Mouse (Mus musculus): ENCODE data around the gene Olfr518. TPM values are rescaled to one million over a fixed set of nuclear protein-coding genes. Genes with fewer than 3 reads are reported as not detected.

The Olfr518 gene
- not detected in 2 replicates for polyA plus RNA-seq (2015; fragmentation: Nextera tagmentation; extraction: Ambion mirVana)

DNA sequence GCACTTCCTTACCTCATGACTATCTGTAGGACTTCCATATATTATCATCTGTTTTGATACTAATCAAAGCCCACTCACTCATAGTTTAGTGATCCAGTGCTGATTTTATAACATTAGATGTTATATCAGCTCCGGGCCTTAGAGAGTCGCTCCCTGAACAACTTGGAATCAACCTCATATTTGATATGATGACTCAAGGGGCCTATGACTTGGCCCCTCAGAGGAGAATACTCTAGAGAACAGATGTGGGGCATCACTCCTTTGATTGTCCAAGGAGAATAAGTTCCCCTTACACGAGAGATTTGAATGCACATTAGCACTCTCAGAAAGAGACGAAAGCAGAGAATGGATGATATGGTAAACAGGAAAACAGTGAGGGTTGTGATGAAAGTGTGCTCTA lies at the start of gene Olfr518:
Olfr518 (minus strand) TSS at position 101 of the 400 bp plus-strand sequence.
- no peak within 1 kb of the TSS for H3K27ac ChIP-seq (replicated peaks)
- no peaks in the 10 kb centered on the region for H3K4me1 ChIP-seq (replicated peaks)
- H3K9me3 ChIP-seq (replicated peaks), result no peaks in the 10 kb centered on the region
- no peak within 1 kb of the TSS for H3K4me3 ChIP-seq (replicated peaks)
- H3K9ac ChIP-seq, result no peak within 1 kb of the TSS
- no peaks in the 10 kb centered on the region for H3K36me3 ChIP-seq (replicated peaks)
- WGBS (ENCODE audit: insufficient replicate concordance), result 56% methylated on average over 4 of the region's 4 CpGs
- no peaks in the 10 kb centered on the region for H3K27me3 ChIP-seq
- no peak for ATAC-seq (ENCODE audit: insufficient read depth)
- no peak within 1 kb of the TSS for H3K4me2 ChIP-seq

DNA sequence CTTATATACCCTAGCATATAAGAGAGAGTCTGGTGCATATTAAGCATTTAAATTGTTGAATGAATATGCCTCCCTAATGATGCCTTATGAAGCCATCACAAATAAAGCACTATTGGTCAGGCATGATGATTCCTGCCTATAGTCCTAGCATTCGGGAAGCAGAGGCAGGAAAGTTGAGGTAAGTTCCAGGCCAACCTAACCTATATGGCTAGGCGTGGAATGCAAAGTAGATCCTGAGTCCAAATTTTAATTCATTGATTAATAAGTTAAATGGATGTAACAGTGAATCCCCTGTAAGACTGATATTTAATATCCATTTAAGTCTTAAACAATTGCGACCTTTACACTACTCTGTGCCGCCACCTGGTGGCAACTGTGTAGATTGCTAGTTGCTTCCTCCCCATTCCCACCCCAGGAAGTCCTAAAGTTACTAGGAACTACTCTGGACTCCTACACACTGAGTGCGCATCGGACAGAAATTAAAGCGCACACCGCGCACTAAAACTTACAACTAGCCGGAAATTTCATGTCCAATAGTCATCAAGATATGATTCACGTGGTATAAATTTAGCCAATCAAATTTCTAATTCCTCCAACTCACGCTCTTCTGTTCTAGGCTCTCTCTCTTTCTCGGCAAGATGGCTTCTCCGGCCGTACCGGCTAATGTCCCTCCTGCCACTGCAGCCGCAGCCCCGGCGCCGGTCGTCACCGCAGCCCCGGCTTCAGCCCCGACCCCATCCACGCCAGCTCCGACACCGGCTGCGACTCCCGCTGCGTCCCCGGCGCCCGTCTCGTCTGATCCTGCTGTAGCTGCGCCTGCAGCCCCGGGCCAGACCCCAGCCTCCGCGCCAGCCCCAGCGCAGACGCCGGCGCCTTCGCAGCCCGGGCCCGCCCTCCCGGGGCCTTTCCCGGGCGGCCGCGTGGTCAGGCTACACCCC lies 49.3 kb upstream of the Olfr518 start, which contains the start of gene Eif3f:
Eif3f (plus strand) TSS at position 624 of the 938 bp plus-strand sequence.
- peak within 1 kb of the TSS; percentile 90 for H3K4me3 ChIP-seq (replicated peaks)
- H3K27ac ChIP-seq (replicated peaks), result peak within 1 kb of the TSS; percentile 74
- peaks cover 22% of the 10 kb centered on the region for H3K4me1 ChIP-seq (replicated peaks)
- 2% methylated on average over 50 of the region's 50 CpGs for WGBS (ENCODE audit: insufficient replicate concordance)
- ATAC-seq (ENCODE audit: insufficient read depth), result peak; percentile 97
- peak within 1 kb of the TSS; percentile 87 for H3K9ac ChIP-seq
- H3K4me2 ChIP-seq, result peak within 1 kb of the TSS; percentile 82
- no peaks in the 10 kb centered on the region; the same call in 1 of the 2 replicates for H3K27me3 ChIP-seq
- no peaks in the 10 kb centered on the region for H3K9me3 ChIP-seq (replicated peaks)
- H3K36me3 ChIP-seq (replicated peaks), result peaks cover 26% of the 10 kb centered on the region

DNA sequence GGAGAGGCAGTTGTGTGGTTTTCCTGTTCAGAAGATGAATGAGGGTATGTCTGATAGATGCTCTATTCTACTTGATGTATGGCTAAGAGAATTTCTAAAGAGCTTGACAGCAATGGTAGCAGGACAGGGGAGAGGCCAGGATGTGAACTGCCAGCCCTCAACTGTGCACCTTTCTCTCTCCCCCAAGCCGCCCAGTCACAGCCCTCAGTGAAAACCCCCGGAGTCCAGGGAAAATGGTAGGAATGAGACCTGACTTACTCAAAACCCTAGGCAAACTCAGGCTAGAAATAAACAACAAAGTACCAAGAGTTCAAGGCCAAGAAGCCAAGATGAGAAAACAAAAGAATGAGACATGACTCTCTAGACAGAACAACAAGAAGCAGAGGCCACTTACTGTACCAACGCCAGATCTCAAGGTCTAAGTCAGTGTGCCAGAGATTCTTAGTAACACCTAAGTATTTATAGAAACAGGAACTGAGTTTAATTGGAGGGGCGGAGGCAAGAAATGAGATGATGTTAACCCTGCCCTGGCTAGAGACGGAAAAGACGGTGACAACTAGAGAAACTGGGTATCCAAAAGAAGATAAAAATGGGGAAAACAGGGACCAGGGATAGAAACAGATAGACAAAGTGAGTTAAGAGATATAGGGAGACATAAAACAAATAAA lies 45.1 kb upstream of the Olfr518 start, which contains the start of gene Nlrp10:
Nlrp10 (minus strand) TSS at position 453 of the 668 bp plus-strand sequence.
- Histone ChIP-seq H3K4me3 (replicated peaks) (no peak within 1 kb of the TSS), H3K9me3 (replicated peaks) (no peaks in the 10 kb centered on the region), H3K36me3 (replicated peaks) (no peaks in the 10 kb centered on the region), H3K27me3 (no peaks in the 10 kb centered on the region; the same call in 1 of the 2 replicates), H3K27ac (replicated peaks) (no peak within 1 kb of the TSS), H3K9ac (no peak within 1 kb of the TSS), H3K4me2 (no peak within 1 kb of the TSS), H3K4me1 (replicated peaks) (peaks cover 2% of the 10 kb centered on the region; the same call in 1 of the 2 replicates)
- WGBS (ENCODE audit: insufficient replicate concordance), result 39% methylated on average over 6 of the region's 6 CpGs
- ATAC-seq (ENCODE audit: insufficient read depth), result no peak

DNA sequence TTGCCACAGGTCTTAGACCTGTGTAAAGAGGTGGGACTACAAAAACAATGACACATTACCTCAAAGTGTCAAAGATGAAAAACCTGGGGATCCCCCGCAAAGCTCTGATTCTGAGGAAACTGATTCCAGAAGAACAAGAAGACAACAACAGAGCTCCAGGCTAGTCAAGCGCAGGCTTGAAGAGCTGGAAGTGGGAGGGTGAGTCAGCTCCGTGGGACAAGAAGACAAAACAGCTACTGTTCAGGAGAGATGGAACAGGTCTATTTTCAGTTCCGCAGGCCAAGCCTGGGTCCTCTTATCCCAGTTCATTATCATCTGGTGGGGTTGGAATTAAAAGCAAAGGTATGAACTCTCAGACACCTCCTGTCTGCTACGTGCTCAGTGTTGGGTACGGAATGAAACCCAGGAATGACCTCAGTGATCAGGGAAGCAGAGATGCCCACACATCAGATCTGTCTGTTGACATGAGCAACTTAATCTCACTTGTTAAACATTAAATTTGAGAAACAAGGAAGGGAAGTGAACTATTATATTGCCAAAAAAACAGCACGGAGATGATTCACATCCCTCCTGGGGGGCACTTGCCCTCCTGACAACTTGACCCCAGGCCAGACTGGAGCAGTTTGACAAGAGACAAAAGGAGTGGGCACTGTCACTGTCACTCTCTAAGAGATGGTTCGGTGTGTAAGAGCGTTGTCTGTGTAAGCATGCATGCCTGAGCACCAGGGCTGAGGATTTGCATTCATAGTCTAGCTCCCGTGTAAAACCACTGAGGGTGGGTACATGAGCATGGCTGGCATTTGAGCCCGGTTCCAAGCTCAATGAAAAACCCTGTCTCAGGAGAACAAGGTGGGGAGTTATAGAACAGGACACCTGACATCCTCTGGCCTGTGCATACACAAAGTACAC lies 43.7 kb upstream of the Olfr518 start:
- Histone ChIP-seq H3K36me3 (replicated peaks) (no peaks in the 10 kb centered on the region), H3K4me3 (replicated peaks) (no peak overlapping the region), H3K27ac (replicated peaks) (no peak overlapping the region), H3K4me2 (no peak overlapping the region), H3K9ac (no peak overlapping the region), H3K9me3 (replicated peaks) (no peaks in the 10 kb centered on the region), H3K4me1 (replicated peaks) (no peaks in the 10 kb centered on the region), H3K27me3 (no peaks in the 10 kb centered on the region; the same call in 1 of the 2 replicates)
- WGBS (ENCODE audit: insufficient replicate concordance), result 67% methylated on average over 11 of the region's 11 CpGs
- no peak for ATAC-seq (ENCODE audit: insufficient read depth)

DNA sequence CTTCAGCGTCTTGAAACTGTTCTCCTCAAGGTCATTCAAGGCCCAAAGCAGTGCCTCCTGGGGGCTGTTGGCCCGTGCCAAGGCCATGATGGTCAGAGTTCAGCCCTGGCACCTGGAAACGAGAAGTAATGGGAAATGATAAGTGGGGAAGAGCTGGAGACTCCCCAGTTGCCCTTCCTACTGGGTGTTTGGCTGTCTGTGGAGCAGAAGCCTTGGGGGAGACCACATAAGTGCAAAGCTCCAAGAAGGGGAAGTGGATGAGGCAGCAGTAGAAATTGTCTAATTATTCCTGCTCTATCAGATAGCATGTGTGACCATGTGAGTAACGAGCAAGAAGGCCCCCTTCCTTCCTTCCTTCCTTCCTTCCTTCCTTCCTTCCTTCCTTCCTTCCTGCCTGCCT lies 42.2 kb upstream of the Olfr518 start:
- H3K9me3 ChIP-seq (replicated peaks), result no peaks in the 10 kb centered on the region
- no peaks in the 10 kb centered on the region for H3K4me1 ChIP-seq (replicated peaks)
- no peak overlapping the region for H3K4me2 ChIP-seq
- H3K4me3 ChIP-seq (replicated peaks), result no peak overlapping the region
- ATAC-seq (ENCODE audit: insufficient read depth), result no peak
- no peak overlapping the region for H3K9ac ChIP-seq
- H3K27ac ChIP-seq (replicated peaks), result no peak overlapping the region
- no peaks in the 10 kb centered on the region for H3K36me3 ChIP-seq (replicated peaks)
- no peaks in the 10 kb centered on the region; the same call in 1 of the 2 replicates for H3K27me3 ChIP-seq
- 36% methylated on average over 4 of the region's 4 CpGs for WGBS (ENCODE audit: insufficient replicate concordance)

DNA sequence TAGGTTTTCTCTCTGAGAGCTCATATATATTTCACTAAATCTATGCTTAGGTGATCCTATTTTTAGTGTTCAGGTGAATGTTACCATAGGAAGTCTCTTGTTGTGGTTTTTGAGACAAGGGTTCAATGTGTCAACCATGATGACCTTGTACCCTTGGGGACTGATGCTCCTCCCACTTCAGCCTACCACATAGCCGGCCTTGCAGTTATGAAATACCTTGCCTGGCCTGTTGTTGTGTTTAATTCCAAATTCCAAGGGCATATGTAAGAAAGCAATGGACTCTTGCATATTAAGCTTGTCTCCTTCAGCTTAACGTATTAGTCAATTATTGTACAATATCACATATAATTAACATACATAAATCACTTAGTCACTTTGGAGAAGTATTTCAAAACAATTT lies 19.2 kb upstream of the Olfr518 start:
- Histone ChIP-seq H3K27me3 (no peaks in the 10 kb centered on the region), H3K36me3 (replicated peaks) (no peaks in the 10 kb centered on the region), H3K4me1 (replicated peaks) (no peaks in the 10 kb centered on the region), H3K27ac (replicated peaks) (no peak overlapping the region), H3K4me3 (replicated peaks) (no peak overlapping the region), H3K9ac (no peak overlapping the region), H3K4me2 (no peak overlapping the region), H3K9me3 (replicated peaks) (no peaks in the 10 kb centered on the region)
- no peak for ATAC-seq (ENCODE audit: insufficient read depth)
- 48% methylated on average over 2 of the region's 2 CpGs for WGBS (ENCODE audit: insufficient replicate concordance)

DNA sequence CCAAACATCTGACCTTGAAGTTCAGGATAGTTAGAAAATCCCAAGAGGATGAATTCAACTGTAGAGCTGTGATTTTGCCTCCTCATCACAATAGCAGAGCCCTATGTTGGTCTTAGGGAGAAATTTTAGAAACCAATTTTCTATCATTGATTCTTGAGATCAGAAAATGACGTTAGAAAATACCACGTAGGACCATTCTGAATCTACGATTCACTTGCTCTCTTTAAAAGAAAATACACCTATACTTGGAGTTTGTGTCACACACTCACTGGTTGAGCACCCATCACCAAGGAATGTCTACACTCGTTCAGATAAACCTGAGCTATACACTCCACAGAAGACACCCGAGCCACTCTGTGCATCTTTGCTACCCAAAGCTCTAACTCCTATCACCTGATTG lies 9.5 kb upstream of the Olfr518 start, which contains the start of gene Olfr519:
Olfr519 (minus strand) TSS at position 101 of the 400 bp plus-strand sequence.
- no peak for ATAC-seq (ENCODE audit: insufficient read depth)
- 59% methylated on average over 5 of the region's 5 CpGs for WGBS (ENCODE audit: insufficient replicate concordance)
- Histone ChIP-seq H3K4me2 (no peak within 1 kb of the TSS), H3K9ac (no peak within 1 kb of the TSS), H3K4me1 (replicated peaks) (no peaks in the 10 kb centered on the region), H3K4me3 (replicated peaks) (no peak within 1 kb of the TSS), H3K36me3 (replicated peaks) (no peaks in the 10 kb centered on the region), H3K27ac (replicated peaks) (no peak within 1 kb of the TSS), H3K27me3 (no peaks in the 10 kb centered on the region), H3K9me3 (replicated peaks) (no peaks in the 10 kb centered on the region)

DNA sequence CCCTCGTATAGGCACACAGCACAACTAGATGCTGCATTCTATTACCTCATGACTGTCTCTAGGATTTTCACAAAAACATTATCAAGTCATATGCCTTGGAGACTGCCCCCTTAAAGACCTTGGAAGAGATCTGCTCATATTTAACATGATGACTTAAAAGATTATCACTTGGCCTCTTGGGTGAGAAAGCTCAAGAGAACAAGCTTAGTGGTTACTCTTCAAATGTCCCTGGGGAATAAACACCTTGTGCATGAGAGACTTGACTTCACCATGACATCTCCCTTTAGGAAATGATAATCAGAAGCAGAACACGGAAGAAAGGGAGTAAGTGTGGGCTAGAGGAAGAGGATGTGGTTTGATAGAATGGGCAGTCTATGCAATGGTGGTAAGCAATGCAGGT lies 12.5 kb downstream of the Olfr518 start, which contains the start of gene Olfr517:
Olfr517 (minus strand) TSS at position 101 of the 400 bp plus-strand sequence.
- Histone ChIP-seq H3K9me3 (replicated peaks) (no peaks in the 10 kb centered on the region), H3K4me2 (no peak within 1 kb of the TSS), H3K27ac (replicated peaks) (no peak within 1 kb of the TSS), H3K4me3 (replicated peaks) (no peak within 1 kb of the TSS), H3K9ac (no peak within 1 kb of the TSS), H3K4me1 (replicated peaks) (no peaks in the 10 kb centered on the region), H3K27me3 (no peaks in the 10 kb centered on the region), H3K36me3 (replicated peaks) (no peaks in the 10 kb centered on the region)
- no peak for ATAC-seq (ENCODE audit: insufficient read depth)
- WGBS (ENCODE audit: insufficient replicate concordance), result 26% methylated on average over 2 of the region's 2 CpGs

DNA sequence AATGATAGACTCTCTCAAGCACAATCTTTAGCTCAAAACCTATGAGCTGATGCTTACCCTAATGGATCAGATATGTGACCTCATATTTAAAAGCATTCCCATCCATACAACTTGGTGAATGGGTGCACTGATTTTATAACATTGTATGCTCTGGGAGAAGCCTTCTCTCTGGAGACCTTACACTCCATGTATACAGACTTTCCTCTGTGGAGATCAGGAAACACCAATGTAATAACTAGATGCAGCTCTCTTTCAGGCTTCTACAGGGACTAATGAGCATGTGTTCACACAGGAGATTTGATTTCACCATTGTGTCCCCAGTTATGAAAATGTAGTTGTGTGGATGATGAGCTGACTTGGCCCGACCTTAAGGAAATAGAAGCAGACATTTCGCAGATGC lies 34.4 kb downstream of the Olfr518 start, which contains the start of gene Olfr516:
Olfr516 (minus strand) TSS at position 101 of the 400 bp plus-strand sequence.
- Histone ChIP-seq H3K27ac (replicated peaks) (no peak within 1 kb of the TSS), H3K4me2 (no peak within 1 kb of the TSS), H3K9me3 (replicated peaks) (no peaks in the 10 kb centered on the region), H3K36me3 (replicated peaks) (no peaks in the 10 kb centered on the region), H3K4me3 (replicated peaks) (no peak within 1 kb of the TSS), H3K27me3 (no peaks in the 10 kb centered on the region), H3K4me1 (replicated peaks) (no peaks in the 10 kb centered on the region), H3K9ac (no peak within 1 kb of the TSS)
- no peak for ATAC-seq (ENCODE audit: insufficient read depth)
- WGBS (ENCODE audit: insufficient replicate concordance), result 64% methylated on average over 2 of the region's 2 CpGs
